Mouse (Mus musculus): ENCODE data around the gene Rrp1b. TPM values are rescaled to one million over a fixed set of nuclear protein-coding genes. Genes with fewer than 3 reads are reported as not detected.
A peak's percentile ranks its signal among the peaks of the same experiment; 100 is the strongest.

Gene Rrp1b
- total RNA-seq (2022): 10 to 100 TPM; 14.5 to 26.4 (median 18.6) TPM

DNA sequence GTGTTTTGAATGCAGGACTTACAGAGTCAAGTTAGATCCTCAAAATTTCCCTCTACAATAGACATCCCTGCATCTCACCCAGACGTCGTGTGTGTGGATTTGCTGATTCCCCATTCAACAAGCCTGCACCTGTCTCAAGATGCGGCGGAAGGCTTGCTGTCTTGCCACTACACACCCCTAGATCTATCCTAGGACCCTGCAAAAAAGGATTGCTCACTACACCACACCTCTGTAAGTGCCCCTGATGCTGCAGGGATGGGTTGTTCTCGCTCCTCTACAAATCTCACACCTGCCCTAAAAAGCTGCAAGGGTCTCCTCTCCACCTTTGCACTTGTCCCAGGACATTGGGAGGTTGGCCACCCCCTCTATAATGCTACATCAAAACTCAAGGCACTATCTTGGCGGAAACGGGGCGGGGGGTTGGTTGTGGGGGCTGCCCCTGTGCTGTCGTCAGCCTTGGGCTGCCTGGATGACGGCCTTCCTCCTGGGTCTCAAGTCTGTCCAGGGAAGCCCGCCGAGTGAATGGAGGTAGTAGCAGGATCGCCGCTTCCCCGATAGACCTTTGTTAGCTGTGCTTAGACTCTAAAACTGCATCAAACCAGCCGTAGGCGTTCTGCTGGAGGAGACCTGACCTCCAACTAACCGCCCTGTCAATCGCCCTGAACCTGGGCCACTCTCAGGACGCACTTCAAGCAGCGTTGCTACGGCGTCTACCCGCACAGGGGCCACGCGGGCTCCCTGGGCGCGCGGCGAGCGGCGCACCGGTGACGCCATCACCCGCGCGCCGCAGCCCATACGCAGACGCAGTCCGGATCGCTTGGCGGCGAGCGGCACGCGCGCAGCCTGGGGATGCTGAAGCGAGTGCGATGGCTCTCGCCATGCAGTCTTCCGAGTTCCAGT is at the start of gene Rrp1b, which contains the start of gene Hsf2bp:
Gene Rrp1b (plus strand): TSS at position 492 of the 900 bp plus-strand sequence.
Gene Hsf2bp (minus strand): TSS at position 741 of the 900 bp plus-strand sequence.
- peak; percentile 54 for DNase-seq (ENCODE audit: low spot score in 2 of 2)

DNA sequence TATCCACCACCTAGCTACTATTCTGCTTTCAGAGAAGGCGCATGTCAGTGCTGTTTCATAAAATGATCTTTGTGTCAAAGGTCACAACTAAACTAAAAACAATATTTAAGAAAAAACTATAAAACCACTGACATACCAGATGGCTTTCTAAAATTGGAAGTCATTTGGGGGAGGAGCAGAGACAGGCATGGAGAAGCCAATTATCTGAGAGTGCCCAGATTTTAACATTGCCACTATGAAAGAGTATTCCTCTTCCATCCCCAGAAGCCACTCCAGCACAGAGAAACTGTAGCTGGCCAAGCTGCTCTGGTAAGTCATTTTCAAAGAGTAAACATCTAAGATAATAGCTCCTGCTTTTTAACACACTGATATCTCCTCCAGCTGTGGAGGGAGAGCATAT is 49.0 kb upstream of the Rrp1b start:
- DNase-seq (ENCODE audit: low spot score in 2 of 2): no peak

DNA sequence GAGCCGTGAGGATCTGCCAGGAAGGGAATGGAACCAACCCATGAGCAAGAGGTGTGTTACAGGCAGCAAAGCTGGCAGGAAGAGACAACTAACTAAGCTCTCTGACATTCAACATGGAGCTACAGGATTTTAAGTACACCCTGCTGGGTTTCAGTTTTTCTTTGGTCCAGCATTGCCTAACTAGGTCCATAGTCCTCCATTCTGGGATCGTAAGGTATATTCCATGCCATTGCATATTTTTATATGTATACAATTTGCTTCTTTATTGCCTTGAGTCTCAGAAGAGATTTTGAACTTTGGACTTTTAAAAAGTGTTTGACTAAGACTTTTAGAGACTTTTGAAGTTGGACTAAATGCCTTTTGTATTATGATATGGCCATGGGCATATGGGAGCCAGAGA is 46.9 kb upstream of the Rrp1b start:
- DNase-seq (ENCODE audit: low spot score in 2 of 2): no peak

DNA sequence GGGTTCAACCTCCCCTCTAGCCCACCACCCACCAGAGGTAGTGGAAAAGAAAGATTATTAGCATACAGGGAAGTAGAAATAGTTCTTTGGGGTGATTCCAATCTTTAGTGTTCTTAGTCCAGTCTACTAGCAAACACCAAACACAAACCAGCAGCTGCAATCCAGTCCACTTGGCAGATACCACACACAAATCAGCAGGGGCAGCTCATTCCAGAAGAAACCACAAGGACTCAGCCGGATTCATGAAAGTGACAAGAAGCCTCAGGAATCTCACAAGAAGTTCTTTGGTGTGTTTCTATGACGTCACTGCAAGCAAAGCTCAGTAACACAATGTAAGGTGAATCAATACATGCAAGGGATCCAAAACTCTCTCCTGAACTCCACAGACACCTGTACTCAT is 43.9 kb upstream of the Rrp1b start:
- no peak for DNase-seq (ENCODE audit: low spot score in 2 of 2)

DNA sequence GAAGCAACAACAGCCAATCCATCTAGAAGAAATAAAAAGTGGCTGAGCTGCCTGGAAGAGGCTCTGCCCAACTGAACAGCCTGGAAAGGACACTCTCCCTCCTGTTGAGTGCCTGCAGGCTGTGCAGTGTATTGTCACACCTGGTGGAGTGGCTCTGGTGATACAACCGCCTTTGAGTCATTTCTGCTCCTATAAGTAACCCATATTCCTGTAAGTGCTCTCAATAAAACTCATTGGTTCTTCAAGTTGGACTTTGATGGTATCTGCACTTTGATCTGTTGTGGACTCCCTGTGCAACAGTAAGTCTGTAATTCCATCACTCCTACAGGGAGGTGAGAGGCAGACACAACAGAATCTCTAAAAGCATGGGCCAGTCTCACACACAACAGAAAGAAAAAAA is 42.5 kb upstream of the Rrp1b start:
- DNase-seq (ENCODE audit: low spot score in 2 of 2): no peak

DNA sequence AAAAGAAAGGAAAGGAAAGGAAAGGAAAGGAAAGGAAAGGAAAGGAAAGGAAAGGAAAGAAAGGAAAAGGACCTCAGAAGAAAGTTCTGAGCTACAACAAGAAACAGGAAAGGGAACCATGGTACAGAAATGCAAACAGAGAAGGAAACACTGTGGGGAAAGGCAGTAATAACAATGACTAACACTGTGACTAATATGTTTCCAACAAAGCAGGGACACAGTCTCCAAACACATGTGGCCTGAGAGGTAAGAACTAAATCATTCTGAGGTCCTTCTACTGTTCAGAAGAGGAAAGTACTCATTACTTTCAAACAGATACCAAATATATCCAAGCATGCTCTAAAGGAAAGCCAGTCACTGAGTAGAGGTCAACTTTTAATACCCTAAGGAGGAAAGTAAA is 41.8 kb upstream of the Rrp1b start:
- no peak for DNase-seq (ENCODE audit: low spot score in 2 of 2)

DNA sequence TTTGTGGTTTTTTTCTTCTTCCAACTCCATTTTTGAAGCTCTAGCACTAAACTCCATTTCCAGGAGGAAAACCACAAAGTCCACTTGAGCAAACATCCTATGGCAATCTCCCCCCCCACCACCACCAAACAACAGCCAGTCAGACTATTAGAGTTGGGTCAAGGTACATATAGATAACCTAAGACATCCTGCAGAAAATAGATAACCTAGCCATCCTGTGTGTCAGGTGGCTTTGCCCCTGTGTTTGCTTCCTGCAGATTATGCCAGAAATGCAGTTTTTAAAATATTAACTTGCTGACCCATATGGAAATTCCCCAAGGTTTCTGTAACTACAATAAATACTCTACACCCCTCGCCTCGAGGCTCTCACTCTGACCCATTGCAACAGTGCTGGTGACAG is 40.1 kb upstream of the Rrp1b start:
- DNase-seq (ENCODE audit: low spot score in 2 of 2): no peak

DNA sequence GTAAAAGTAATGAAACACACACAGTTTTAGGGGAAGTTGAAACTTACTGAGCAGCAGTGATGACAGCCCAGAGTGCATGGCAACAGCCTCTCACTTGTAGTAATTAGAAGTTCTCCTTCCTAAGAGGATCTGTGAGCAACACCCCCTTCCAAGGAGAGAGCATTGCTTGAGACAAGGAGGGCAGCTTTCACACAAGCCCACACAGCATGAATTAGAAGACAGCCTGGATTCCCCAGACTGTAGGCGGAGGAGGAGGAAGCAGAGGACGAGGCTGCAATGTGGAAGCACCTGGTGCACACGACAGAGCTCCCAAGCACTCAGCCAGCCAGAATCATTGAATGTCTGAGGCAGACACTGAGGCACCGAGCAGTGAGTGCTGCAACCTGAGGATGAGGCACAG is 39.6 kb upstream of the Rrp1b start:
- peak in 1 of 2 experiments; percentile 25 for DNase-seq (ENCODE audit: low spot score in 2 of 2)

DNA sequence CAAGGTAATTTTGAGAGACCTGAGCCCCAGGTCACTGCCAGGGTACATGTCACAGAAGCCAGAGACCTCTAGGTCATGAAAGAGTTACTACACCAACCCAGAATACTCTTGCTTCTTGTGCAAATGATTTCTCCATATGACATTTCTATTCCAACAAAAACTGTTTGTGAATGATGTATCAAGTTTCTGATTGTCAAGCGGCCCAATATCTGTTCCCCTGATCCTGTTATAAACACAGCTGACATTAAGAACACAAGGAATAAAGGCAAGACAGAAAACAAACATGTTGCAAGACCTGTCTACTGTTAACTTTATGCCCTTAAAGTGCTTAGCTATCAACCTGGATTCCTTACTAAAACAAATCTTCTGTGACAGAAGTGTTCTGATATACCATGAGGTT is 37.5 kb upstream of the Rrp1b start:
- DNase-seq (ENCODE audit: low spot score in 2 of 2): no peak

DNA sequence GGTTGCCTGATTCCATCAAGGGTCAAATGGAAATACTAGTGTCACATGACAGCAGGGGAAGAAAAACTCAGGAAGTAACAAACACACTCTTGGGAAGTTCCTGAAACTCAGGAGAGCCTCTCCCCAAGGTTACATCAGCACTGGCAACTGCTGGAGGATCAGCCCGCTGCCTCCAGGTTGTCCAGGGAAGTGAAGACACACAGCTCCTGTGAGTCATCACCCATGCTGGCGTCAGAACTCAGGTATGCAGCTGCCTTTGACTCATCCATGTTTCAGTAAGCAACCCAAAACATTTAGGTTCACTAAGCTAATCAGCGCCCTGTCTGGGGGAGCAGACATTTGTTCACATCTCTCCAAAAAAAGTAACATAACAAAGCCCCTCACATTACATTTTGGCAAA is 32.6 kb upstream of the Rrp1b start:
- DNase-seq (ENCODE audit: low spot score in 2 of 2): no peak

DNA sequence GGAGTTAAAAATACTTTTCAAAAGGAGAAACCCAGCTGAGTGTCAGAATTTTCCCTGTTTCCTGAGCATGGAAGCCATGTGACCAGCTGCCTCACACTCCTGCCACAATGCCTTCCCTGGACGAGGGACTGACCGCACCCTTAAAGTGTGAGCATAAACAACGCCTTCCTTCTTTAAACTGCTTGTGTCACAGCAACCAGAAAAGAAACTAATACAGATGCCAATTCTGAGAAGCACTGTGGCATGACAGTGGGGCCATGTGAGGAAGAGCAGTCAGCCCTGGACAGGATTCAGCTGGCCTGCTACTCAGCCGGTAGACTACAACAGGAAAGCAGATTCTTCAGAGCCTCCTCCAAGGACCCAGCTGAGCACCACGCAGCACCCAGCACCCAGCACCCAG is 29.1 kb upstream of the Rrp1b start:
- DNase-seq (ENCODE audit: low spot score in 2 of 2): no peak

DNA sequence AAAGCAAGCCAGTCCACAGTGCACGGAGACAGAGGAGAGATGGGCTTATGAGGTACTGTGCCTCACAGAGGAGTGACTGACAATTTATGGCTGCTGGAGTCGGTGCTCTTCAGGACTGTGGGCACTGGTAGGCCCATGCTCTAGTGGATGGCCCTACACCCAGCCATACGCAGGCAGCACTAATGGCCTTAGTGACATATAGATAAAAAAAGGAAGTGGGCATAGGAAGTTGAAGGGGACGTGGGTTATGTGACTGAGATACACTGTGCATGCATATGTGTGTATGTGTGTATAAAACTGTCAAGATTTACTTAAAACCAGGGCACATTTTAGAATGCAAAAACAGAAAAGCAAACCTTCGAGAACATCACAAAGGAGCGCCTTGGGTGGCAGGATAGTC is 24.2 kb upstream of the Rrp1b start:
- DNase-seq (ENCODE audit: low spot score in 2 of 2): no peak

DNA sequence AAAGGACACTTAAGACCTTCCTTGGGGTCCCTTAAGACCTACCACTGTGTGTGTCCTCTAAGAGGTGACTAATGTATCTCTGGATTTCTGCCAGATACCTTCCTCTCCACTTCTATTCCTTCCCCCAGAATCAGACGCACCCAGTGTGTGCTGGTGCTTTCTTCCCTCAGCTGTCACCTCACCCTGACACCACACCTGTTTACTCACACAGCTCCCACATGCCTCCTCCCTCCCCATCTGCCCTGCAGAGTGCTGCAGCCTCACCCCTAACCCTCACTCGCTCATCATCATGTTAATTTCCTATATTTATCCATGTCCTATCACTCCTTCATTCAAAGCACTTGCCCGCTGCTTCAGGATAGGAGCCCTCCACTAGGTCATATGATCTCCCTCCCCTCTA is 23.6 kb upstream of the Rrp1b start:
- no peak for DNase-seq (ENCODE audit: low spot score in 2 of 2)

DNA sequence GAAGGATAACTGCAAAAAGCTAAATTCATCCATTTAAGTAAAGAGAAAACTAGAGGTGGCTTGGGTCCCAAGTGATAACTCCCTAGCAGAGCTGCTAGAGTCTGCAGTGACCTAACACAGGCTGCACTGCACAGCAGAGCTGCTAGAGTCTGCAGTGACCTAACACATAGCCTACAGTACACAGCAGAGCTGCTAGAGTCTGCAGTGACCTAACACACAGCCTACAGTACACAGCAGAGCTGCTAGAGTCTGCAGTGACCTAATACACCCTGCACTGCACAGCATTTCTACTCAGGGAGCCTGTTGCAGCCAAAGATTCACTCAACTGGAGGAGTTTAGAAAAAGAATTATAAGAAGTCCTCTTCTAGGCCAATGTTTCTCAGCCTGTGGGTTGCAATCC is 22.2 kb upstream of the Rrp1b start:
- DNase-seq (ENCODE audit: low spot score in 2 of 2): no peak

DNA sequence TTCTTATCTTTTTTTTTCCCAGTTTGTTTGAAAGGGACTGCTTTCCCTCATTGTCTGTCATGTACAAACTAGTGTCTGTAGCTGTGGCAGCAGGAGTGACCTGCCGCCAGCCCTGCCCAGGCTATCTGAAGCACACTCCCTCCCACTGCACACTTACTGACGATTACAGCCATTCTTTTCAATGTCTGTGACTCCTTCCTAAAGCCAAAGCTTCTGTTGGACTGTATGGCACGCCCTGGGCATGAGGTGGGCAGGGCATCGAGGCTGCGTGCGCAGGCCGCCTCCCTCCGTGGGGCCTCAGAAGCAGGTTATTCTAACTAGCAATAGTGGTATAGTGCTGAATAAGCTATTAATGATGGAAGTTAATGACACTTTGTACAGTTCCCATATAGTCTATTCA is 19.4 kb upstream of the Rrp1b start:
- DNase-seq (ENCODE audit: low spot score in 2 of 2): no peak

DNA sequence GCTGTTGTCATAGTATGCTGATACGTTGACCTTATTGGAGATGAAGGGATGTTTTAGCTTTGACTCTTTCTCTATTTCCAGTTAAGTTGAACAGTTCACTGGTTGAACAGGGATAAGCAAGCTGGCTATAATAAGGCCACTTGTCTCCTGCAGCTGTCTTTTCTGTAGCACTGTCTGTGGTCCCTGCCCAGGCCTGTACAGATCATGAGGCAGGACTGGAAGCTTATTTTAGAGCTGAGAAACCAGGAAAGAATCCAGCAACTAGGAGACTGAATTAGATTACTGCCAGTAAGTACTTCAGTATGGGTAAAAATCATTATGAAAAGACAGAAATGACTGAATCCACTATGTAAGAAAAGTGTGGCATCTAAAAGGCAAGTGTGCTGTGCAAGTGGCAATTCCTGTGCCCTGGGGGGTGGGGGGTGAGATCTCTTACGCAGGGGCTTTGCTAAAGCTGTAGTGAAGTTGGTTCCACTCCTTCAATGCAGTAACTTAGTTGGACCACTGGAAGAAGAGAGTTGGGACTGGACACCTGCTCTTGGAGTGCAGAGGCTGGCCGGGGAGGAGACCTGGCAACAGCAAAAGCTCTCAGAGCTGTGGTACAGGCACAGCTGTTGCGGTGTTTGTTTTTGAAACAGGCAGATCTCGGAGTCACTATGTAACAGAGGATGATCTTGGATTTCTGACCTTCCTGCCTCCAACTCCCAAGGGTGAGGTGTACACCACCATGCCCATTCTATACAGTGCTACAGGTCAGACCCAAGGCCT is 17.6 kb upstream of the Rrp1b start:
- DNase-seq (ENCODE audit: low spot score in 2 of 2): no peak

DNA sequence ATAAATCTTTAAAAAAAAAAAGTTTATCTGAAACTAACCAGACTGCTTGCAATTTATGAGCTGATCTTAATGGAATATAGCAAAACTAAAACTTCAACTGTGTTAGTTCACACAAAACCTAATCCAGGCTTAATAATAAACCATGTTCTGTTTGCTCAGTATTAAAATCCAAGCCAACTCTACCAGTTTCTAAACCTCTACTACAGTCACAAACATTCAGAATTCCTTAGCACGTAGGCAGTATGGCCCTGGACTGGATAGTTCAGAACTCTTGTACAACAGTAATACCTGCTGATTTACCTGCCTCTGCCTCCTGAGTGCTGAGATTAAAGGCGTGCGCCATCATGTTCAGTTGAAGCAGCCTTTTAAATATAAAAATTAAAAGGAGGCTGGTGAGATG is 13.9 kb upstream of the Rrp1b start:
- DNase-seq (ENCODE audit: low spot score in 2 of 2): no peak

DNA sequence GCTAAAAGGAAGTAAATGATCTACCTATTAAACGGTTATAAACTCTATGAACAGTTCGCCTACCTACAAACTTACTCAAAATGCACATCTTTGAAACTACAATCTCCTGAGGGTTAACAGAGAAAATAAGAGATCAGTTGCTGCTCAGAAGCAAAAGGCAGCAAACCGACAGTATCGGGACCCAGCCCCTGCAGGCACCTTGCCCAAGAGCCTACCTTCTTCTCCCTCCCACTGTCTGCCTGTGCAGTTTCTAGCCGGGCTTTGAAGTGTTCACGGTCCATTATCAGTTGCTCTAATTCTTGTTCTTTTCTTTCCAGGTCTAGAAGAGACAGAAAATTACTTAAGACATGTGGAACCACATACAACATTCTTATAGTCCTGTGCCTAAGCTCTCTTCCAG is 13.3 kb upstream of the Rrp1b start:
- DNase-seq (ENCODE audit: low spot score in 2 of 2): no peak

DNA sequence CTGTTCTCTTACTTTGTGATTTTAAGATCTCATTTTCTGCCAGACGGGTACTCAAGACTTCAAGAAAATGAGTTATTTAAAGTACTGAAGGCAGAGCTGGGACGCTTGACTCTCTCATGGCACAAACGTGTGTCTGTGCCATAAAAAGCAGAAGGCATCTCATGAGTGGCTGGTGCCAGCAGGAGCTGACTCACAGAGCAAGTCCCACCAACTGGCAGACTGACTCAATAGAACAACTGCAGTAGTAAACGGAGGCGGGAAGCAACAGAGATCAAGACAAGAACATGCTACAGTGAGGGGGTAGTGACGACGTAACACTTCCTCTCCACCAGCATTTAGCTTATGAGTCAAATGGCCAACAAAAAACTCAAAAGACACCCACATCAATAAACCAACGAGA is 12.8 kb upstream of the Rrp1b start:
- peak; percentile 41 to 93 for DNase-seq (ENCODE audit: low spot score in 2 of 2)

DNA sequence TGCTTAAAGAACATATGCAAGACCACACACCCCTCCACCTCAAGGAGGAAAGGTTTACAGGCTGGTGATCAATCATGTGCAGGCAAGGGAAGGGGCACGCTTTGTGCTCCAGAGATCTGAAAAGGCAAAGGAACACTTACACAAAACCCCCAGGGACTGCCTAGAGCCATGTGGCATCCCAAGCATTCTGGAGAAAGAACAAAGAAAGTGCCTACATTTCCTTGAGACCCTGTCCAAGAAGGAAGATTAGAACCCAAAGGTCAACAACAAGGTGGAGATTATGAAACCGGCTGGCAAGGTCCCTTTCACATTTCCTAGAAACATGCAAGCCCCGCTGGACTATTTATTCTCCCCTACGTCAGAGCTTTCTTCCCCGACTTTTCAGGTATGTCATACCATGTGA is 11.2 kb upstream of the Rrp1b start:
- DNase-seq (ENCODE audit: low spot score in 2 of 2): no peak

DNA sequence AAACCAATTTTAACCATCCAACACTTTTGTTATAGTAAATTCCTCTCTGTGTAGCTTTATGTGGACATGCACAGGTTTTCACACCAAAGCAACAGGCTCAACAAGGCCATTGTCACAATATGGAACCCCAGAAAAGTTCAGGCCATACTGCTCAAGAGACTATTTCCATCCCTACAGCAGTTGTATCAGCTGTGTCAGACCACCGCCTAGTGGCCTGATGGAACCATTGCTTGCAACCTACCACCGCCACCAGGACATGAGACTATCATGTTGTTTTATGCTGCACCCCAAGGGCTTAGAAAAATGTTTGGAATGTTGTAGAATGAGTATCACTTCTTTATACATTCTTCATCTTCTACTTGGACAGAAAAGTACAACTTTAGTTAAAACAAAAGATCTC is 10.5 kb upstream of the Rrp1b start:
- no peak for DNase-seq (ENCODE audit: low spot score in 2 of 2)

DNA sequence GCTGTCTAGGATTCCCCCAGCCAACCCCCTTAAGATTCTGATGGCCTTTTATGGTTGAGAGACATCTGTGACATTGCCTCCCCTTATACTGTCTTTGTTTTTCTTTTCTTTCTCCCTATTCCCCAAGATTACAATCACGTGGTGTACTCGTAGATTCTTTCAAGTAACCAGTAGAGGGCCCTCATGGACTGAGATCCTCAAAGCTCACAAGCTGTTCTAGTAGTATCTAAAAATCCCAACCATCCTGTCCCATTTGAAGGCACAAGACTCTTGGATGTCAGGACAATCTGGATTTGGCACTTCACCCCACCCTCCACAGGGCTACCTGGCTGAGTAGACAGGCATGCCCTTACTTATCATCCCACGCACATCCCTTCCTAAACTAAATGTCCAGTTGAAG is 8.2 kb upstream of the Rrp1b start:
- no peak for DNase-seq (ENCODE audit: low spot score in 2 of 2)

DNA sequence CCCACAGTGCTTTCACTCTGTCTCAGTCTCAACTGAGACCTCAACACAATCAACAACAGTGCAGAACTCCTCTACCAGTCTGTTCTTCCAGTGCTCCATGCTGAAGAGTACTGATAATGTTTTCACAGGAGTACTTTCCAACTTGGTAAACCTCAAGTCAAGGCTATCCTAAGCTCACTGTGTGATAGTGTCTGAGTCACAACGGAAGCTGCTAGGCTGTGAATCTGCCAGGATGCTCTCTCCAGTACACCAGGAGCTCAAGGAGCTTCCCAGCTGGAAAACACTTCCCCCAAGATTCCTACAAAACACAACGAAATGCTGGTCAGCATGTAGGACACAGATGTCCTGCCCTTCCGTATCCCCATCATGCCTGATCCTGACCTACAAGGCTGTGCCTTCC is 7.6 kb upstream of the Rrp1b start:
- no peak for DNase-seq (ENCODE audit: low spot score in 2 of 2)

Data from left cerebral cortex, adult 8-10 months (tissue).